Comparison of ENCODE assay signal across 10 mouse cellular contexts in the genomic region with DNA sequence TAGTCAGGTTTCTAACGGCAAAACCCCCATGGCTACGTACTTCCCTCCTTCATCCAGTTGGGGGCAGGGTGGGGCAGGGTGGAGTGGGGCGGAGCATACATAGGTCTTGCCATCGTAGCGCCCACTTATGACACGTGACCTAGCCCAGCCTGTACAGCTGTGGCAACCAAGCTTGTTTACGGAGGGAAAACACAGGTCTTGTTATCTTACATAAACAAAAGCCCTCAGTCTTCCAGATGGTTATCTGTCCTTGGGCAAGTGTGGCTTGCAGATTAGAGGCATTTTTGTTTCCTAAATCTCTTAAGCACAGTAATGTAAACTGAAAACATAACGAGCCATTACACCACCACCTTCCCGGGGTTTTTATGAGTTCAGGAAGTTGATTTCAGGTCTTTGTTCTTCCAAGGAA. TPM values are rescaled to one million over a fixed set of nuclear protein-coding genes. Genes with fewer than 3 reads are reported as not detected.
DNase-seq lines count a peak whose midpoint lies in the region; ATAC-seq lines count a peak whose summit lies in the region.
"Had no signal": no experiment of that assay in that cellular context is flagged by ENCODE, and none has a peak within 500 bp of the region (broad histone marks: within the 10 kb centered on the region; RNA-seq: fewer than 3 reads in every experiment).

No protein-coding gene starts in this region.

- H3K4me2 ChIP-seq in forebrain, embryonic 13.5 days = no peak overlapping the region

- H3K4me3 ChIP-seq in forebrain, embryonic 13.5 days = no peak overlapping the region
- H3K4me3 ChIP-seq: myocyte had no signal

- H3K27me3 ChIP-seq in forebrain, embryonic 13.5 days = no peaks in the 10 kb centered on the region
- H3K27me3 ChIP-seq: Patski had no signal

- WGBS in forebrain, embryonic 13.5 days = 73% methylated on average over 9 of the region's 9 CpGs

- ATAC-seq in neutrophil, adult 5-6 weeks (ENCODE audit: extremely low read depth, insufficient number of reproducible peaks, low FRiP score, poor library complexity, severe bottlenecking) = peak; percentile 90
- ATAC-seq in forebrain, embryonic 13.5 days = no peak
- ATAC-seq: Patski had no signal

- H3K36me3 ChIP-seq in forebrain, embryonic 13.5 days (ENCODE audit: poor library complexity, severe bottlenecking) = no peaks in the 10 kb centered on the region

- no peaks in the 10 kb centered on the region for H3K9me3 ChIP-seq in forebrain, embryonic 13.5 days (replicated peaks)

- peak; percentile 16 for DNase-seq in embryo, embryonic 10 days (ENCODE audit: low spot score)
- DNase-seq in embryo, embryonic 9.5 days (ENCODE audit: extremely low spot score) = no peak
- DNase-seq in brain, adult 2 months (ENCODE audit: low read depth, low spot score) = peak; percentile 13
- peak; percentile 78 for DNase-seq in liver
- no peak for DNase-seq in left cerebral cortex, adult 8-10 months (ENCODE audit: low spot score in 2 of 2)
- no peak for DNase-seq in layer of hippocampus, adult 11-12 months (ENCODE audit: low spot score)

- no peak overlapping the region for H3K27ac ChIP-seq in forebrain, embryonic 13.5 days

- no peak overlapping the region for H3K9ac ChIP-seq in forebrain, embryonic 13.5 days

- H3K4me1 ChIP-seq in forebrain, embryonic 13.5 days = no peaks in the 10 kb centered on the region

RNA-seq across cellular contexts. Expression of a gene that starts 7.4 kb away (rescaled TPM):
- 0.37 and 0.47 TPM in 2 replicates for total RNA-seq in neutrophil, adult 5-6 weeks (2017)
- total RNA-seq in left cerebral cortex, adult 8-10 months (2022) = not detected
- polyA plus RNA-seq in forebrain, embryonic 13.5 days (2015; fragmentation: Nextera tagmentation; extraction: Ambion mirVana) = not detected in 2 replicates
- polyA plus RNA-seq: myocyte, Patski had no signal

RNA-seq across cellular contexts. Expression of a gene that starts 45.1 kb away (rescaled TPM):
- total RNA-seq in neutrophil, adult 5-6 weeks (2017) = 0.74 TPM in 1 of 2 replicates, not detected in the other
- total RNA-seq in left cerebral cortex, adult 8-10 months (2022) = 10 to 100 TPM; 20.0 to 23.0 (median 22.2) TPM
- polyA plus RNA-seq in forebrain, embryonic 13.5 days (2015; fragmentation: Nextera tagmentation; extraction: Ambion mirVana) = 14.4 and 14.8 TPM in 2 replicates

Comparison
In these comparisons a context has a peak if more than half of its experiments do, and no peak if none do; other contexts are left out.
1. DNase-seq: peak in embryo, embryonic 10 days (single experiment), brain, adult 2 months (single experiment) and liver (single experiment); none in embryo, embryonic 9.5 days (single experiment), left cerebral cortex, adult 8-10 months (0 of 2) and layer of hippocampus, adult 11-12 months (single experiment).
2. RNA of a gene that starts 45.1 kb away (total RNA-seq): 20.0 to 23.0 TPM in left cerebral cortex, adult 8-10 months; 0.74 TPM in neutrophil, adult 5-6 weeks; every median in the first group is over 10 times any median in the second.